Mouse (Mus musculus) small intestine, adult 2 months (tissue): ENCODE results near the gene AC134908.4. TPM values are rescaled to one million over a fixed set of nuclear protein-coding genes. Genes with fewer than 3 reads are reported as not detected.
"Not testable (repeated sequence)": the region's sequence is repeated elsewhere in the genome, so short reads cannot be mapped to it uniquely, and the experiment has no call there.

Source experiments
- H3K27ac ChIP-seq: fragments of 200-500 bp; 2 replicates; pipeline ENCODE4 v1.5.1; 2012; ENCODE audit warnings: low read depth, low read length, control low read depth, inconsistent platforms; ENCODE audit not compliant: insufficient read depth
- H3K27me3 ChIP-seq: fragments of 200-500 bp; 2 replicates; pipeline ENCODE4 v1.6.1; 2012; ENCODE audit warnings: mild to moderate bottlenecking, moderate library complexity, low read length, inconsistent platforms; ENCODE audit not compliant: control insufficient read depth, insufficient read depth
- H3K36me3 ChIP-seq: fragments of 200-500 bp; 2 replicates; pipeline ENCODE4 v1.6.1; 2012; ENCODE audit warnings: mild to moderate bottlenecking, low read length, control low read depth, inconsistent platforms; ENCODE audit not compliant: control insufficient read depth, insufficient read depth
- H3K4me1 ChIP-seq: fragments of 200-500 bp; 2 replicates; pipeline ENCODE4 v1.6.1; 2012; ENCODE audit warnings: low read length, inconsistent platforms, mixed read lengths; ENCODE audit not compliant: control insufficient read depth, insufficient read depth, insufficient read length
- H3K4me3 ChIP-seq: fragments of 200-500 bp; 2 replicates; pipeline ENCODE4 v1.5.1; 2012; ENCODE audit warnings: low read depth, mild to moderate bottlenecking, control low read depth, inconsistent platforms, low read length, moderate library complexity
- CTCF ChIP-seq: fragments of 200-500 bp; IDR thresholded peaks from 2 replicates; pipeline ENCODE4 v1.5.1; 2012; ENCODE audit warnings: low read depth, mild to moderate bottlenecking, control low read depth, inconsistent platforms, low read length, moderate library complexity, mixed read lengths; ENCODE audit not compliant: insufficient replicate concordance, insufficient read length; ENCODE audit errors: extremely low read depth
- POLR2A ChIP-seq: fragments of 200-500 bp; IDR thresholded peaks from 2 replicates; pipeline ENCODE4 v1.6.1; 2012; ENCODE audit warnings: low read depth, mild to moderate bottlenecking, control low read depth, inconsistent platforms, low read length, moderate library complexity
- WGBS: fragments of 180-500 bp; shearing (Covaris S2); methylation state at CpG from one replicate; pipeline ENCODE4 v1.1.7; 2018; 5-methylcytosine and 5-hydroxymethylcytosine counted together
- polyA plus RNA-seq: library from polyadenylated mRNA; depleted of rRNA; stranded (reverse); fragments of >200 nt; gene quantifications from 2 replicates; pipeline ENCODE4 v1.2.3, GENCODE M21; 2012; rRNA removed

Gene AC134908.4
- polyA plus RNA-seq, 1 experiment: not detected

- Histone ChIP-seq H3K27ac (no peak overlapping the region), H3K4me1 (no peaks in the 10 kb centered on the region), H3K36me3 (no peaks in the 10 kb centered on the region), H3K27me3 (no peaks in the 10 kb centered on the region), H3K4me3 (no peak overlapping the region)
- 6% methylated on average over 5 of the region's 5 CpGs for WGBS
- no peak for TF ChIP-seq CTCF
- TF ChIP-seq POLR2A: no peak
These were observed 44.0 kb downstream of the AC134908.4 start for GRCm38 (mm10) chr17:25751446-25751845.

DNA sequence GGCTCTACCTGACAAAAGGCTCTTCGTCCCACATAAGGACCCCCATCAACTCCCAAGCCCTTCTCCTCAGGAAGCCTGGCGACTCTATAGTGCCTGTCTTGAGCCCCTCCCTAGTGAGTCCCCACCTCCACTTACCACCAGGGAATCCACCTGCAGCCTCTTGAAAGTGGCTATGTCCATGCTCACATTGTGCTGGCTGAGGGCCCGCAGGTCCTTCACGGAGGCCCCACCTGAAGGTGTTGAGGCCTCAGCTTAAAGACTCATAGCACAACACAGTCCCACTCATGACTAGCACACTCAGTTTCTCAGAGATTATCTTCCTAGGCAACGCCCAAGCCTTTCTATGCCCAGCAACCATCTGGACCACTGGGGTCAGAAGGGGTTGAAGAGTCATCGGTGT is 46.1 kb downstream of the AC134908.4 start:
- no peak overlapping the region for H3K4me3 ChIP-seq
- no peaks in the 10 kb centered on the region for H3K4me1 ChIP-seq
- no peaks in the 10 kb centered on the region for H3K36me3 ChIP-seq
- TF ChIP-seq CTCF (no peak), POLR2A (no peak)
- 83% methylated on average over 6 of the region's 6 CpGs for WGBS
- H3K27me3 ChIP-seq: no peaks in the 10 kb centered on the region
- H3K27ac ChIP-seq: no peak overlapping the region

DNA sequence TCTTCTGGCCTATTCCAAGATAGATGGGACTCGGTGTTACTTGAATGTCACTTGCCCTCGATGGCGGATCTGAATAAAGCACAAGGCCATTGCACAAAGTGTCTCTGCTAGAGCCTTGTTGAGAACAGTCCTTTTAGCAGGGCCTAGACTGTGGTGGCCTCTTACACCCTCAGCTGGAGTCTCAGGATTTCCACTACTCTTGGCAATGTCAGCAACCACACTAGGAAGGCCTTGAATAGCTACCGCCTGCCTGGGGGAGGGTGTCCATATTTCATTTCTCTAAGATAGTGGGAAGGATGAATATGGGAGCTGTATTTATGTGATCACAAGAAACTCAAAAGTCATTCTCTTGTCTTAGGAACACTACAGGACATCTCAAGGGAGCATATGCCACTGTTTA is 47.2 kb downstream of the AC134908.4 start:
- H3K36me3 ChIP-seq: no peaks in the 10 kb centered on the region
- TF ChIP-seq POLR2A (no peak), CTCF (no peak)
- H3K27ac ChIP-seq: no peak overlapping the region
- 87% methylated on average over 4 of the region's 4 CpGs for WGBS
- H3K4me1 ChIP-seq: no peaks in the 10 kb centered on the region
- H3K4me3 ChIP-seq: no peak overlapping the region
- no peaks in the 10 kb centered on the region for H3K27me3 ChIP-seq

DNA sequence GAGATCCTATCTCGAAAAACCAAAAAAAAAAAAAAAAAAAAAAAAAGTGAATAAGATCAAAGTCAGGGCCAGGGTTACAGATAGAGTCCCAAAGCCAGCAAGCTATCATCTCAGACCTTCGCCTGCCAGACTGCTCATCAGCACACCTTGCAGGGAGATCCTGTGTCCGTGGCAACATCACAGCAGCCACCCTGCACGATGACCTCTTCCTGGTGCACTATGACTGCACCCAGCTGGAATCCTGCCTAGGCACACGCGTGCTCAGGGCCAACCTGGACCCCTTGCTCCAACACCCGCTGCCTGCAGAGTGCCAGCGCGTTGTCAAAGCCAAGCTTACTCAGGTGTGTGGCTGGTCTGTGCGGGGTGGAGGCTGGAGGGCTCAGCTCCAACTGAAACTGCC is 51.1 kb downstream of the AC134908.4 start:
- no peak overlapping the region for H3K27ac ChIP-seq
- H3K27me3 ChIP-seq: no peaks in the 10 kb centered on the region
- no peak overlapping the region for H3K4me3 ChIP-seq
- H3K36me3 ChIP-seq: no peaks in the 10 kb centered on the region
- 58% methylated on average over 10 of the region's 10 CpGs for WGBS
- TF ChIP-seq POLR2A (no peak), CTCF (no peak)
- H3K4me1 ChIP-seq: no peaks in the 10 kb centered on the region

DNA sequence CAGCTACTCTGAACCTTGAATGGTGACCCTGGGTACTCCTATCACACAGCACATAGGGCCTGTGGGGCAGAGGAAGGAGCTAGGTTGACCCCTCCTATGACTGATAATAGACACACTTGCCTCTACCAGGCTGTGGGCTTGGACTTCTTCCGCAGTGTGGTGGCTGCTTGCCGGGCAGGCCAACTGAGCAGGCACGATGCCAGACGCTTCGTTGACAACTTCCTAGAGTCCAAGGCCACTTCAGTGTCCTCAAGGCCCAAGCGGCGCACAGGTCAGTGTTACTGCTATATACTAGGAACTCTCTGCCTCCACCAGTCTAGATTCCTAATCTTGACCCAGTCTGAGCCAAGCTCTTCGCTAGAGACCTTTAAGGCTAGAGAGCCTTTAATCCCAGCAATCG is 51.6 kb downstream of the AC134908.4 start:
- H3K4me1 ChIP-seq: no peaks in the 10 kb centered on the region
- 79% methylated on average over 9 of the region's 9 CpGs for WGBS
- no peaks in the 10 kb centered on the region for H3K36me3 ChIP-seq
- no peak overlapping the region for H3K27ac ChIP-seq
- no peaks in the 10 kb centered on the region for H3K27me3 ChIP-seq
- no peak overlapping the region for H3K4me3 ChIP-seq
- no peak for TF ChIP-seq POLR2A
- TF ChIP-seq CTCF: no peak

DNA sequence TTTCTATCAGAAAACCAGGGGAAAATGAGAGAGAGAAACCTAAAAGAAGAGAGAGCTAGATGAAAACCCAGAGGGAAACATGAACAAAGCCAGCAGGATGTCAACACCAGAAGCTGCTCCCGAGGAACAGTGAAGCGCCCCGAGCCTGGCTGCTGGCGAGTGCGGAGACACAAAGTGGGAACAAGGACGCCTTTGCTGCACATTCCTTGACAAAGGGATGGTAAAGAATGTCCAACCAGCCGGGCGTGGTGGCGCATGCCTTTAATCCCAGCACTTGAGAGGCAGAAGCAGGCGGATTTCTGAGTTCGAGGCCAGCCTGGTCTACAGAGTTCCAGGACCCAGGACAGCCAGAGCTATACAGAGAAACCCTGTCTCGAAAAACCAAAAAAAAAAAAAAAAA is 54.0 kb downstream of the AC134908.4 start:
- 71% methylated on average over 12 of the region's 12 CpGs for WGBS
- H3K4me1 ChIP-seq: not testable (repeated sequence)

More for the DNA sequence above, 54.0 kb downstream of the AC134908.4 start:
- not testable (repeated sequence) for H3K36me3 ChIP-seq, H3K4me3 ChIP-seq, H3K27ac ChIP-seq, H3K27me3 ChIP-seq

Other genes with a start within 250 kb of the AC134908.4 start
- 0.67 and 0.98 TPM in 2 replicates for gene Sox8, start 225.0 kb downstream of the AC134908.4 start, polyA plus RNA-seq
- gene Lmf1, start 216.6 kb downstream of the AC134908.4 start, polyA plus RNA-seq: 10.0 and 10.9 TPM in 2 replicates
- 0.20 and 0.30 TPM in 2 replicates for gene Gng13, start 78.5 kb downstream of the AC134908.4 start, polyA plus RNA-seq
- gene Chtf18, start 68.2 kb downstream of the AC134908.4 start, polyA plus RNA-seq: 7.3 and 15.2 TPM in 2 replicates
- gene Rpusd1, start 68.0 kb downstream of the AC134908.4 start, polyA plus RNA-seq: 12.4 and 23.0 TPM in 2 replicates
- gene Mslnl, start 59.6 kb downstream of the AC134908.4 start, polyA plus RNA-seq: 0.16 and 0.20 TPM in 2 replicates
- 1.0 and 3.8 TPM in 2 replicates for gene Msln, start 41.3 kb downstream of the AC134908.4 start, polyA plus RNA-seq
- 14.9 and 19.3 TPM in 2 replicates for gene Narfl, start 21.9 kb downstream of the AC134908.4 start, polyA plus RNA-seq
- gene Haghl, start 10.0 kb downstream of the AC134908.4 start, polyA plus RNA-seq: 12.7 and 25.0 TPM in 2 replicates
- 0.06 TPM in 1 of 2 replicates, not detected in the other for gene Ccdc78, start 9.1 kb downstream of the AC134908.4 start, polyA plus RNA-seq
- 70.7 and 135 TPM in 2 replicates for gene Fam173a, start 2.8 kb downstream of the AC134908.4 start, polyA plus RNA-seq
- gene Metrn, start 1.5 kb upstream of the AC134908.4 start, polyA plus RNA-seq: 28.2 and 31.9 TPM in 2 replicates
- gene Fbxl16, start 13.4 kb upstream of the AC134908.4 start, polyA plus RNA-seq: 3.1 and 3.7 TPM in 2 replicates
- gene Wdr24, start 28.0 kb upstream of the AC134908.4 start, polyA plus RNA-seq: 18.2 and 40.0 TPM in 2 replicates
- 30.2 and 47.3 TPM in 2 replicates for gene Jmjd8, start 33.2 kb upstream of the AC134908.4 start, polyA plus RNA-seq
- 76.7 and 141 TPM in 2 replicates for gene Stub1, start 37.7 kb upstream of the AC134908.4 start, polyA plus RNA-seq
- 6.9 and 10.6 TPM in 2 replicates for gene Rhbdl1, start 41.6 kb upstream of the AC134908.4 start, polyA plus RNA-seq
- 28.3 and 55.5 TPM in 2 replicates for gene Gm20683, start 46.1 kb upstream of the AC134908.4 start, polyA plus RNA-seq
- 54.9 and 87.5 TPM in 2 replicates for gene Rhot2, start 49.2 kb upstream of the AC134908.4 start, polyA plus RNA-seq
- gene Wdr90, start 65.8 kb upstream of the AC134908.4 start, polyA plus RNA-seq: 8.3 and 13.3 TPM in 2 replicates
- gene Mcrip2, start 73.1 kb upstream of the AC134908.4 start, polyA plus RNA-seq: 84.8 and 111 TPM in 2 replicates
- gene Mettl26, start 79.4 kb upstream of the AC134908.4 start, polyA plus RNA-seq: 149 and 196 TPM in 2 replicates
- 0.72 and 2.6 TPM in 2 replicates for gene Wfikkn1, start 85.2 kb upstream of the AC134908.4 start, polyA plus RNA-seq
- gene Rab40c, start 124.1 kb upstream of the AC134908.4 start, polyA plus RNA-seq: 20.7 and 43.4 TPM in 2 replicates
- gene Pigq, start 149.3 kb upstream of the AC134908.4 start, polyA plus RNA-seq: 59.8 and 74.1 TPM in 2 replicates
- 0.51 TPM in 1 of 2 replicates, not detected in the other for gene Nhlrc4, start 149.3 kb upstream of the AC134908.4 start, polyA plus RNA-seq
- 0.04 TPM in 1 of 2 replicates, not detected in the other for gene A930017K11Rik, start 156.9 kb upstream of the AC134908.4 start, polyA plus RNA-seq
- 46.8 and 75.2 TPM in 2 replicates for gene Capn15, start 190.1 kb upstream of the AC134908.4 start, polyA plus RNA-seq